In the genomic region with DNA sequence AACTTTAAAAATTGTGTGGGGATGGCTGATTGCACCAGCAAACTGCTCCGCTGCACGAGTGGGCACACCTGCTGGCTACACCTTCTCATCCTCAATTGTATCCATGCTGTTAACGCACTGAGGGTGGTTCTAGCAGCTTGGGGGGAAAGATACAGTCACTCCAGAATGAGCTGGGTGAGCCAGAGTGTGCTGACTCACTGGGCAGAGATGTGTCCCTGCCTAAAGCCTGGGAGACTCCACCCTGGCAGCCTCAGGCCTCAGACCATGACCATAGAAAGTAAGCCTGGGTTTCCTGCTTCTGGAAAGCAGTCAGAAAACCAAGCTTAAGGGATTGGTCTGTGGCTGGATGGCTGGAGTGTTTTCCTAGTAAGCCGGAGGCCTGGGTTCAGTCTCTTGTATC, we compare ENCODE assay signal across 8 mouse cellular contexts. TPM values are rescaled to one million over a fixed set of nuclear protein-coding genes. Genes with fewer than 3 reads are reported as not detected.
DNase-seq lines count a peak whose midpoint lies in the region; ATAC-seq lines count a peak whose summit lies in the region.

No protein-coding gene starts in this region.

- H3K9ac ChIP-seq in neural tube, embryonic 11.5 days (ENCODE audit: low read length), result no peak overlapping the region
- H3K9ac ChIP-seq in hindbrain, embryonic 14.5 days, result 0 out of 2 replicates have a peak overlapping the region, but pooled peaks have one; percentile 4

- peak overlapping the region; percentile 45 for H3K27ac ChIP-seq in neural tube, embryonic 11.5 days (ENCODE audit: low read depth, low read length)
- peak overlapping the region; percentile 55; the same call in 1 of the 2 replicates for H3K27ac ChIP-seq in hindbrain, embryonic 14.5 days

- no peaks in the 10 kb centered on the region for H3K36me3 ChIP-seq in neural tube, embryonic 11.5 days (ENCODE audit: control insufficient read depth, insufficient read depth, low read length)
- no peaks in the 10 kb centered on the region for H3K36me3 ChIP-seq in hindbrain, embryonic 14.5 days (replicated peaks; ENCODE audit: control insufficient read depth, insufficient read depth)

- H3K4me3 ChIP-seq in neural tube, embryonic 11.5 days (ENCODE audit: low read depth, low read length), result no peak overlapping the region
- H3K4me3 ChIP-seq in hindbrain, embryonic 14.5 days (replicated peaks; ENCODE audit: low read length), result no peak overlapping the region

- no peak for ATAC-seq in neural tube, embryonic 11.5 days (ENCODE audit: insufficient read depth, low FRiP score, low TSS enrichment)
- no peak for ATAC-seq in hindbrain, embryonic 14.5 days (ENCODE audit: low FRiP score)

- no peak overlapping the region for H3K4me2 ChIP-seq in neural tube, embryonic 11.5 days (ENCODE audit: low read depth)
- no peak overlapping the region for H3K4me2 ChIP-seq in hindbrain, embryonic 14.5 days (replicated peaks)

- H3K9me3 ChIP-seq in neural tube, embryonic 11.5 days (ENCODE audit: control insufficient read depth, low read length), result no peaks in the 10 kb centered on the region
- H3K9me3 ChIP-seq in hindbrain, embryonic 14.5 days (ENCODE audit: control insufficient read depth, low read length), result no peaks in the 10 kb centered on the region

- DNase-seq in neural tube, embryonic 11.5 days (ENCODE audit: low spot score), result no peak
- DNase-seq in neural tube, embryonic 10.5 days (ENCODE audit: extremely low spot score, low spot score), result no peak
- peak; percentile 81 for DNase-seq in fibroblast of lung, adult 2 months (ENCODE audit: low read depth)
- no peak for DNase-seq in hindbrain, embryonic 14.5 days (ENCODE audit: low spot score)
- peak; percentile 56 for DNase-seq in lung, postnatal 10 days
- peak; percentile 61 to 80 for DNase-seq in spleen, postnatal 36 days (ENCODE audit: low spot score in 2 of 2)
- no peak for DNase-seq in thymus, postnatal 10 days (ENCODE audit: low spot score in 2 of 2)
- DNase-seq in right cerebral cortex, adult 2 months (ENCODE audit: low spot score in 2 of 2), result no peak

- H3K27me3 ChIP-seq in neural tube, embryonic 11.5 days (ENCODE audit: control insufficient read depth, insufficient read depth, low read length), result no peaks in the 10 kb centered on the region
- H3K27me3 ChIP-seq in hindbrain, embryonic 14.5 days (ENCODE audit: control insufficient read depth, insufficient read depth, low read length), result no peaks in the 10 kb centered on the region

- WGBS in neural tube, embryonic 11.5 days, result 54% methylated on average over 4 of the region's 4 CpGs
- WGBS in hindbrain, embryonic 14.5 days, result 46% methylated on average over 4 of the region's 4 CpGs

- H3K4me1 ChIP-seq in neural tube, embryonic 11.5 days (ENCODE audit: control insufficient read depth, insufficient read depth, low read length), result peaks cover 23% of the 10 kb centered on the region
- H3K4me1 ChIP-seq in hindbrain, embryonic 14.5 days (replicated peaks; ENCODE audit: control insufficient read depth, insufficient read depth, low read length), result peaks cover 18% of the 10 kb centered on the region

RNA-seq across cellular contexts. Expression of gene Eef2k, which starts 23.2 kb away (rescaled TPM):
- 9.2 and 10.3 TPM in 2 replicates for polyA plus RNA-seq in neural tube, embryonic 11.5 days (2014; fragmentation: Nextera tagmentation; extraction: Ambion mirVana)
- polyA plus RNA-seq in hindbrain, embryonic 14.5 days (2014; fragmentation: Nextera tagmentation; extraction: Ambion mirVana), result 15.0 and 15.9 TPM in 2 replicates

RNA-seq across cellular contexts. Expression of gene Polr3e, which starts 51.7 kb away (rescaled TPM):
- 19.2 and 19.7 TPM in 2 replicates for polyA plus RNA-seq in neural tube, embryonic 11.5 days (2014; fragmentation: Nextera tagmentation; extraction: Ambion mirVana)
- 16.6 and 17.9 TPM in 2 replicates for polyA plus RNA-seq in hindbrain, embryonic 14.5 days (2014; fragmentation: Nextera tagmentation; extraction: Ambion mirVana)

RNA-seq across cellular contexts. Expression of gene Gm5737, which starts 53.7 kb away (rescaled TPM):
- not detected in 2 replicates for polyA plus RNA-seq in neural tube, embryonic 11.5 days (2014; fragmentation: Nextera tagmentation; extraction: Ambion mirVana)
- not detected in 2 replicates for polyA plus RNA-seq in hindbrain, embryonic 14.5 days (2014; fragmentation: Nextera tagmentation; extraction: Ambion mirVana)

Comparison
In these comparisons a context has a peak if more than half of its experiments do, and no peak if none do; other contexts are left out.
1. DNase-seq: peak in fibroblast of lung, adult 2 months (single experiment), lung, postnatal 10 days (single experiment) and spleen, postnatal 36 days (2 of 2); none in neural tube, embryonic 11.5 days (single experiment), neural tube, embryonic 10.5 days (single experiment), hindbrain, embryonic 14.5 days (single experiment), thymus, postnatal 10 days (0 of 2) and right cerebral cortex, adult 2 months (0 of 2).